Mouse (Mus musculus) ES-E14 (cell line): ENCODE data around the gene Etv1.

Experiments
- CHD2 ChIP-seq: IDR thresholded peaks from 2 replicates; pipeline ENCODE4 v1.6.1; 2014; ENCODE audit warnings: mild to moderate bottlenecking, low read depth, low read length, inconsistent platforms
- HCFC1 ChIP-seq: IDR thresholded peaks from 2 replicates; pipeline ENCODE4 v1.6.1; 2012; ENCODE audit warnings: low read length, inconsistent platforms, borderline replicate concordance; ENCODE audit not compliant: insufficient read depth
- MAFK ChIP-seq: IDR thresholded peaks from 2 replicates; pipeline ENCODE4 v1.6.1; 2014; ENCODE audit warnings: mild to moderate bottlenecking, low read depth, low read length, inconsistent platforms; ENCODE audit not compliant: insufficient read depth
- ZC3H11A ChIP-seq: IDR thresholded peaks from 2 replicates; pipeline ENCODE4 v1.6.1; 2012; ENCODE audit warnings: low read depth, mild to moderate bottlenecking, inconsistent platforms, low read length, borderline replicate concordance
- ZNF384 ChIP-seq: IDR thresholded peaks from 2 replicates; pipeline ENCODE4 v1.6.1; 2012; ENCODE audit warnings: low read depth, low read length, inconsistent platforms

GRCm38 (mm10) chr12:38759322-38759721 is 19.9 kb upstream of the Etv1 start:
- TF ChIP-seq MAFK (no peak), HCFC1 (no peak), ZNF384 (no peak), ZC3H11A (no peak), CHD2 (no peak)
